ENCODE assay signal across 28 mouse cellular contexts in genomic region chr3:55438824-55439446, GRCm38 (mm10). TPM values are rescaled to one million over a fixed set of nuclear protein-coding genes. Genes with fewer than 3 reads are reported as not detected.
DNase-seq lines count a peak whose midpoint lies in the region; ATAC-seq and TF ChIP-seq lines count a peak whose summit lies in the region.
"Had no signal": no experiment of that assay in that cellular context is flagged by ENCODE, and none has a peak within 500 bp of the region (broad histone marks: within the 10 kb centered on the region; RNA-seq: fewer than 3 reads in every experiment).

No protein-coding gene starts in this region.

- no peak overlapping the region for H3K4me3 ChIP-seq in hindbrain, postnatal 0 days (ENCODE audit: low read length)
- no peak overlapping the region for H3K4me3 ChIP-seq in hindbrain, embryonic 12.5 days
- H3K4me3 ChIP-seq in limb, embryonic 10.5 days: no peak overlapping the region
- H3K4me3 ChIP-seq in liver, embryonic 11.5 days (ENCODE audit: low read depth, low read length): no peak overlapping the region
- H3K4me3 ChIP-seq: embryonic facial prominence, embryonic 13.5 days; forebrain, embryonic 15.5 days; heart, embryonic 10.5 days; limb, embryonic 13.5 days; neural tube, embryonic 13.5 days had no signal

- peak; percentile 27; the same call in 1 of the 2 replicates for ATAC-seq in hindbrain, postnatal 0 days
- ATAC-seq in hindbrain, embryonic 12.5 days (ENCODE audit: low FRiP score): no peak
- peak; percentile 87 for ATAC-seq in activated CD4-positive, CD25-positive, alpha-beta regulatory T cell, adult 4 months
- no peak for ATAC-seq in liver, embryonic 11.5 days (replicated peaks; ENCODE audit: low FRiP score)
- ATAC-seq: forebrain, embryonic 15.5 days had no signal

- no peaks in the 10 kb centered on the region for H3K36me3 ChIP-seq in hindbrain, postnatal 0 days (ENCODE audit: insufficient read depth, low read length)
- H3K36me3 ChIP-seq in hindbrain, embryonic 12.5 days: peaks cover 1% of the 10 kb centered on the region; the same call in 1 of the 2 replicates
- no peaks in the 10 kb centered on the region for H3K36me3 ChIP-seq in limb, embryonic 10.5 days
- H3K36me3 ChIP-seq in liver, embryonic 11.5 days (ENCODE audit: control insufficient read depth, insufficient read depth, low read length): no peaks in the 10 kb centered on the region
- H3K36me3 ChIP-seq: embryonic facial prominence, embryonic 13.5 days; forebrain, embryonic 15.5 days; G1E; heart, embryonic 10.5 days; limb, embryonic 13.5 days had no signal

- TF ChIP-seq CTCF in hindbrain, postnatal 0 days (IDR thresholded peaks at IDR 0.05; ENCODE audit: low read depth): no peak

- H3K27me3 ChIP-seq in hindbrain, postnatal 0 days (ENCODE audit: insufficient read depth, low read length): no peaks in the 10 kb centered on the region
- no peaks in the 10 kb centered on the region for H3K27me3 ChIP-seq in hindbrain, embryonic 12.5 days
- no peaks in the 10 kb centered on the region for H3K27me3 ChIP-seq in limb, embryonic 10.5 days (ENCODE audit: low read depth, poor library complexity, severe bottlenecking)
- no peaks in the 10 kb centered on the region for H3K27me3 ChIP-seq in liver, embryonic 11.5 days (replicated peaks; ENCODE audit: control insufficient read depth, insufficient read depth, low read length)
- H3K27me3 ChIP-seq: embryonic facial prominence, embryonic 13.5 days; forebrain, embryonic 15.5 days; neural tube, embryonic 13.5 days had no signal

- no peak for DNase-seq in hindbrain, postnatal 0 days (ENCODE audit: low spot score)
- DNase-seq in CD4-positive helper T cell, adult 2 months (ENCODE audit: low read depth, low spot score): peak; percentile 69
- DNase-seq in limb, embryonic 10.5 days (ENCODE audit: low spot score): no peak
- no peak for DNase-seq in adrenal gland, postnatal 4 days (ENCODE audit: low spot score in 2 of 2)
- no peak for DNase-seq in spleen, postnatal 14 days (ENCODE audit: low spot score in 2 of 2)
- no peak for DNase-seq in liver, embryonic 11.5 days (ENCODE audit: low spot score)
- DNase-seq: adrenal gland, postnatal 25 days; cerebellum, adult 9-11 months; kidney, adult 9 months; kidney, postnatal 36 days; layer of hippocampus, adult 9-11 months; spleen, adult 18-20 months; thymus, postnatal 4 days had no signal

- H3K27ac ChIP-seq in hindbrain, postnatal 0 days: peak overlapping the region; percentile 26; the same call in 1 of the 2 replicates
- no peak overlapping the region for H3K27ac ChIP-seq in hindbrain, embryonic 12.5 days
- H3K27ac ChIP-seq in limb, embryonic 10.5 days: peak overlapping the region; percentile 38; the same call in 1 of the 2 replicates
- no peak overlapping the region for H3K27ac ChIP-seq in liver, embryonic 11.5 days (ENCODE audit: low read depth, low read length)
- H3K27ac ChIP-seq: embryonic facial prominence, embryonic 13.5 days; heart, embryonic 10.5 days; limb, embryonic 13.5 days; liver, embryonic 14.5 days; neural tube, embryonic 13.5 days had no signal

- WGBS in hindbrain, postnatal 0 days: 77% methylated on average over 7 of the region's 7 CpGs
- 84% methylated on average over 7 of the region's 7 CpGs for WGBS in hindbrain, embryonic 12.5 days
- WGBS in limb, embryonic 10.5 days: 85% methylated on average over 7 of the region's 7 CpGs
- 67% methylated on average over 7 of the region's 7 CpGs for WGBS in liver, embryonic 11.5 days

- H3K4me1 ChIP-seq in hindbrain, postnatal 0 days (ENCODE audit: insufficient read depth, low read length): peaks cover 4% of the 10 kb centered on the region; the same call in 1 of the 2 replicates
- peaks cover 7% of the 10 kb centered on the region; the same call in 1 of the 2 replicates for H3K4me1 ChIP-seq in hindbrain, embryonic 12.5 days
- peaks cover 29% of the 10 kb centered on the region for H3K4me1 ChIP-seq in limb, embryonic 10.5 days
- H3K4me1 ChIP-seq in liver, embryonic 11.5 days (replicated peaks; ENCODE audit: control insufficient read depth, insufficient read depth, low read length): no peaks in the 10 kb centered on the region

- no peak overlapping the region for H3K4me2 ChIP-seq in hindbrain, postnatal 0 days (ENCODE audit: low read depth, low read length)
- H3K4me2 ChIP-seq in hindbrain, embryonic 12.5 days (replicated peaks): no peak overlapping the region
- no peak overlapping the region for H3K4me2 ChIP-seq in liver, embryonic 11.5 days
- H3K4me2 ChIP-seq: embryonic facial prominence, embryonic 13.5 days; forebrain, embryonic 15.5 days; limb, embryonic 13.5 days; neural tube, embryonic 13.5 days had no signal

- H3K9me3 ChIP-seq in hindbrain, postnatal 0 days (ENCODE audit: low read length): no peaks in the 10 kb centered on the region
- no peaks in the 10 kb centered on the region for H3K9me3 ChIP-seq in hindbrain, embryonic 12.5 days (replicated peaks)
- no peaks in the 10 kb centered on the region for H3K9me3 ChIP-seq in limb, embryonic 10.5 days (replicated peaks)
- no peaks in the 10 kb centered on the region for H3K9me3 ChIP-seq in liver, embryonic 11.5 days (ENCODE audit: control insufficient read depth, low read length)
- H3K9me3 ChIP-seq: embryonic facial prominence, embryonic 13.5 days; forebrain, embryonic 15.5 days; heart, embryonic 10.5 days; limb, embryonic 13.5 days; neural tube, embryonic 13.5 days had no signal

- H3K9ac ChIP-seq in hindbrain, postnatal 0 days (replicated peaks; ENCODE audit: low read length): no peak overlapping the region
- no peak overlapping the region for H3K9ac ChIP-seq in hindbrain, embryonic 12.5 days
- H3K9ac ChIP-seq in liver, embryonic 11.5 days (ENCODE audit: low read depth, low read length): no peak overlapping the region
- H3K9ac ChIP-seq: embryonic facial prominence, embryonic 13.5 days; forebrain, embryonic 15.5 days; limb, embryonic 13.5 days; liver, embryonic 14.5 days; neural tube, embryonic 13.5 days had no signal

RNA-seq across cellular contexts. Expression of gene Gm21954, which starts 33.1 kb away (rescaled TPM):
- not detected in 2 replicates for total RNA-seq in hindbrain, postnatal 0 days (2014; rRNA removed)
- not detected in 2 replicates for polyA plus RNA-seq in hindbrain, postnatal 0 days (2015; fragmentation: Nextera tagmentation; extraction: Ambion mirVana)
- polyA plus RNA-seq in hindbrain, embryonic 12.5 days (2016; fragmentation: Nextera tagmentation; extraction: Ambion mirVana): not detected in 2 replicates
- polyA plus RNA-seq in activated CD4-positive, CD25-positive, alpha-beta regulatory T cell, adult 4 months (2017; shearing (Covaris generic)): not detected
- not detected in 2 replicates for polyA plus RNA-seq in limb, embryonic 10.5 days (2016; fragmentation: Nextera tagmentation; extraction: Ambion mirVana)
- not detected for total RNA-seq in adrenal gland, postnatal 4 days (2021)
- polyA plus RNA-seq in liver, embryonic 11.5 days (2014; fragmentation: Nextera tagmentation; extraction: Ambion mirVana): not detected in 2 replicates
- total RNA-seq: adrenal gland, postnatal 25 days; G1E; gastrocnemius, postnatal 4 days; monocyte, adult 5-6 weeks had no signal
- polyA plus RNA-seq: embryonic facial prominence, embryonic 13.5 days; forebrain, embryonic 15.5 days; G1E; heart, embryonic 10.5 days; heart, postnatal 0 days; intestine, embryonic 14.5 days; limb, embryonic 13.5 days; liver, embryonic 14.5 days; lung, embryonic 16.5 days; neural tube, embryonic 13.5 days; stomach, embryonic 14.5 days had no signal

Comparison
In these comparisons a context has a peak if more than half of its experiments do, and no peak if none do; other contexts are left out.
1. ATAC-seq: peak in hindbrain, postnatal 0 days (single experiment) and activated CD4-positive, CD25-positive, alpha-beta regulatory T cell, adult 4 months (single experiment); none in hindbrain, embryonic 12.5 days (single experiment) and liver, embryonic 11.5 days (single experiment).
2. H3K27ac ChIP-seq: peak in hindbrain, postnatal 0 days (single experiment) and limb, embryonic 10.5 days (single experiment); none in hindbrain, embryonic 12.5 days (single experiment) and liver, embryonic 11.5 days (single experiment).